Mouse (Mus musculus): ENCODE measurements around the gene Neil3.

DNA sequence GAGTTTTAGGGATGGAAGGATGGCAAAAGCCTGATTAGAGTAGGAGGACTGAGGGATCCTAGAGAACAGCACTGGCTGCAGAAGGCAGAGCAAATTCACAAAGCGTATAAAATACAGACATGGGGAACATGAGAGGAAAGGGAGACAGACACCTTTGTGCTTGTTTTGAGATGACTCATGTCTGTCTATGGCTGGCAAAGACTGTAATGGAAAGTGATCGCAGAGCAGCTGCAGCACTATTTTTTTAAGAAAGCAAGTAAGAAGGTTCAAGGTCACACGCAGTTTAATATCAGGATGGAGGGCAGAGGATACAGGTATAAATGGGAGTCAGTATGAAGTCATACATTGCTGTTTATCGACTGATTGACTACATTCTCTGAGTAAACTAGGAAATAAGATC is 8.2 kb downstream of the Neil3 start:
- TF ChIP-seq CTCF (IDR thresholded peaks at IDR 0.05; ENCODE audit: control insufficient read depth, insufficient read depth, insufficient read length) = no peak
- no peak for TF ChIP-seq USF1 (IDR thresholded peaks at IDR 0.05; ENCODE audit: low read depth)
- no peak for TF ChIP-seq MAX (IDR thresholded peaks at IDR 0.05)
- TF ChIP-seq MYOG (IDR thresholded peaks at IDR 0.05; ENCODE audit: control insufficient read depth, extremely low read depth, insufficient read length) = no peak
